Mouse (Mus musculus) kidney, postnatal 4 days (tissue): ENCODE results near the gene Extl1.
A peak's percentile ranks its signal among the peaks of the same experiment; 100 is the strongest.
"Not testable (repeated sequence)": the region's sequence is repeated elsewhere in the genome, so short reads cannot be mapped to it uniquely, and the experiment has no call there.

ENCODE experiments used
- DNase-seq, 2 experiments: peaks; one replicate each; pipeline ENCODE4 v3.0.0; 2021; ENCODE audit warnings: mixed read lengths in 2 of 2

Extl1 gene

DNA sequence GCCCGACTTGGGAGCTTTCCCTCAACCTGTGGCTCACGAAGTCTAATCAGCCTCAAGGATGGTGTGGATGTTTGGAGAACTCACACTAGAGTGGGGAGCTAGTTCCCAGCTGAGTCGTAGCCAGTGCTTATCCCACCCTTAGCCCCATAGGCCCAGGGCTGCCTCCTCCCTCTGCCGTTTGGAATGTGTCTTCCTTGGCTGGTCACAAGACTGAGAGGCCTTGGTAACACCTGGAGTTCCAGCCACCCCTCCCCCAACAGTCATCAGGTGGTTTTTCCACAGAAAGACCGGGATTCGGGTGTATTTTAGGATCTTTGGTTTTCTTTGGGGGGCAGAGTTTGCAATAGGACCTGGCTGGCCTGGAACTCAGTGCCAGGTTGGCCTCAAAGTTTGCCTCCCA, 33.0 kb downstream of the Extl1 start:
- peak in 1 of 2 experiments; percentile 38 for DNase-seq

GRCm38 (mm10) chr4:134349829-134350228, 33.8 kb downstream of the Extl1 start:
- DNase-seq, result no peak

DNA sequence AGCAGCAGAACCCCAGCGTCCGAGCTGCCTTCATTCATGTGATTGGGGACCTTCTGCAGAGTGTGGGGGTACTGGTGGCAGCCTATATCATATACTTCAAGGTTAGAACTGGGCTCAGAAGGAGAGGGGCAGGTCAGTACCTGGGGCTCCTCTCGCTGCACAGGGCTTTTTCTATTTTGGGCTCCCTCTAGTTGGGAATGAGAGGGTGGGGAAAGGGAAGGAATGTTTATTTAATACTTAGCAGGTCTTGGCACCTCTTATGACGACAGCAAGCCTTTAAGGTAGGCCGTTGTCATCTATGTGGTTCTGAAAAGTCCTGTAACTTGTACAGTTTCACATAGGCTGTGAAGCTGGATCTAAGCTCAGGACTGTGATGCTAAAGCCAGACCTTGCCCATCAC, 35.1 kb downstream of the Extl1 start:
- DNase-seq, result no peak

- peak in 1 of 2 experiments; percentile 45 for DNase-seq
These were observed 35.6 kb downstream of the Extl1 start for GRCm38 (mm10) chr4:134348078-134348477.

- DNase-seq, result no peak
These were observed 37.8 kb downstream of the Extl1 start for GRCm38 (mm10) chr4:134345802-134346201.

DNA sequence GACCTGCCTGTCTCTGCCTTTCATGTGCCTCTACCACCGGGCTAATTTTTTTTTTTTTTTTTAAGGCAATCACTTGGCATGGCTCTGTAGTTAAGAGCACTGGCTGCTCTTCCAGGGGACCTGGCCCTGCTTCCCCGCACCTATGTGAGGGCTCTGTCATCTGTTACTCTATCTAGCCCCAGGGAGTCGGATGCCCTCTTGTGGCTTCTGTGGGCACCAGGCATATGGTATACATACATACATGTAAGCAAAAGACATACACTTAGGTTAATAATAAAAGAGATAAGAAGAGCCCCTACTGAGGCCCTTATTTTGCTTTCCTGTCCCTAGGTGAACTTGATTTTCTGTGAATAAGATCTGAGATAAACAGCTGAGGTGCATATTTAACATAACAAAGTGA, 39.0 kb downstream of the Extl1 start:
- no peak for DNase-seq

DNA sequence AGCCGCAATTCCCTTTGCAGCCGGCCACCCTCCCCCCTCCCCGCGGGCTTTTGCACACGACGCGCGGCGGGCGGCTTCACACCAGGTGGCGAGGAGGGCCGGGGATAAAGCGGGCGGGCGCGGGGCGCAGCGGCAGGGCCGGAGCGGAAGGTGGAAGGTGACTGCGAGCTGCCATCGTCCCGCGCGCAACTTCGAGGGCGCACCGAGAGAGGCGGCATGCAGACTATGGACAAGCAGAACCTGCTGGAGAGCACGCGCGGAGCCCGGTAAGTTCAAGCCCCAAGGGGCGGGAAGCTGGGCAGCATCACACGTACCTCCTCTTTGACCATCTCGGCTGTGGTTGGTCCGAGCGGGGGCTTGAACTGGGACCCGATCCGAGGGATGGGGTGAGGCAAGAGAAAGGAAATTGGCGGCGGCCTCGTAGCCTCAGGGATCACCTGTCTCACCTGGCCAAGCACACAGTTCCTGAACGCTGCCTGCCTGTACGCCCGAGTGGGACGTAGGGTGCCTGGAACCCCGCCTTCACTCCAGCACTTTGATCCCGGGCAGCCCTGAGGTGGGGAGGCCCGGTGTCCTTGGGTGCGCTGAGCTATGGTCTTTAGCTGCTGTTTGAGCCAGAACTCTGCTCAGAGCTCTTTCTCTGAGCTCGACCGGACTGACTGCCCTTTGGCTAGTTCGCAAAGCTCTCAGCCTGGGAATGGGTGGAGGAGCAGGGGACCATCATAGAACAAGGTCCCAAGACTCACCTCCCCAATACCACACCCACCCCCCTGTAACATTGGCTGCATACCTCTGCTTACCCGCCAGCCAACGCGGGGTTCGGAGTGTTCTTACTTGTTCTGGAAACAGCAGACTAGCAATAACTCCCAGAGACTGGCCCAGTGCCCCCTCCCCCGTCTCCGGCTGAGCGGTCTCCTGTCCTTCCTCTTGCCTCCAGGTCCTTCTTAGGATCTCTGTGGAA, 40.3 kb downstream of the Extl1 start, which contains the start of gene Slc30a2:
Gene Slc30a2 (plus strand): TSS at position 111 of the 961 bp plus-strand sequence.
- peak; percentile 50 to 66 for DNase-seq

- no peak for DNase-seq
These were observed 41.4 kb downstream of the Extl1 start for GRCm38 (mm10) chr4:134342213-134342779.

DNA sequence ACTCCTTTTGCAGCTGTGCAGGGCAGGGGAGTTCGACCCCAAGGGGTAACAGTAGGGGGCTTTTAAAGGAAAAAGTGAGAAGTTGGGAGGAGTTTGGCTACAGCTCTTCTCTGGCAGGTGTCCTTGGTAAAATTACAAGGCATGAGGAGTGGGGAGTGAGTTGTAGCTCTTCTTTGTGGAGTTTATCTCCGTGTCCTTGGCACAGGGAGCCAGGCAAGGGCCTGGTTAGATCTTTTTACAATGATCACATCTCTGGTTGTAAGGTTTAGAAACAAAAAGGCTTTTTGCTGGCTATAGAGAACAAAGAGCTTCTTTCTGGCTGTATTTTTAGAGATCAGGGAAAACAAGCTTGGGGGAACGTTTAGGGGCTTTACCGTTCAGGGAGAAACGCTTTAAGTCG, 42.4 kb downstream of the Extl1 start:
- not testable (repeated sequence) for DNase-seq

- DNase-seq, result peak in 1 of 2 experiments; percentile 51
These were observed 53.4 kb downstream of the Extl1 start for GRCm38 (mm10) chr4:134330281-134330680.

DNA sequence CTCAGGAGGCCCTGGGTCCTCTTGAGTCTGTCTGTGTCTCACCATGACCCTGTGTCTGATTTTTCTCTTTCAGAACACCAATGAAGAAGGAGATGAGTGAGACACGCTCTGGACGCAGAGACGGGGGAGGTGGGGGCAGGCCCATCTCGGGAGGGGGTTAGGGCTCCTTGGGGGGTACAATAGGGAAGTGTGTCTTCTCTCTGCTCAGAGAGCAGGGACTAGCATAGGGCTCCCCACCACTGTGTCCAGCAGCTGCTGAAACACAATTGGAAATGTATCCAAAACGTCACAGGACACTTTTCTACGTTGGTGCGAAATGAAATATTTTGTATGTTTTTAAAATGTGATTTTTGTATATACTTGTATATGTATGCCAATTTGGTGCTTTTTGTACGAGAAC, 54.8 kb downstream of the Extl1 start:
- DNase-seq, result no peak

GRCm38 (mm10) chr4:134328151-134328550, 55.5 kb downstream of the Extl1 start:
- no peak for DNase-seq

DNA sequence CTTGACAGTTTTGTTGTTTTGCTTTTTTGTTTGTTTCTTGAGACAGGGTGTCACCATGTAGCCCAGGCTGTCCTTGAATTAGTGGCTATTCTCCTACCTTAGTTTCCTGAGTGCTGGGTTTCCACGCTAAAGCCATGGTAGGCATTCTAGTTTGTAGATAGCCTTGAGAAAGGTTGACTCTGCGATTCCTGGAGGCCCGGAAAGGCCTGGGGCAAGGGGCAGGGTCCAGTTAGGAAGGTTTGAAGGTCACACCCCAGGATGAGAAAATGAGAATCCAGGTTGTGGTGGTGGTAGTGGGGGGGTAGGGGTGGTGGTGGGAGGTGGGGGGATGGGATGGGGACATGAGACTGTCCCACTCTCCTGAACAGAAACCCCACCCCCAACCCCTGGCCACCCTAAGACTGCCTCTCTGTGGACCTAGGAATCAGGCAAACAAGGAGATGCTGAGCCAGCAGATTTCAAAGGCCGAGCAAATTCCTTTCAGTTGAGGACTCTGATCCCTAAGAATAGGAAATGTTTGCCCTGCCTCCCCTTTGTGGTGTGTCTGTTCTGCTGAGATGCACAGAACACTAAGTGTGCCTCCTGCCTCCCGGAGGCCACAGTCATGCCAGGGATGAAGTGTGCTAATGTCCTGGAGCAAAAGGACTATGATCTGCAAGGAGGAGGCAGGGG, 56.7 kb downstream of the Extl1 start:
- peak; percentile 36 to 67 for DNase-seq

DNA sequence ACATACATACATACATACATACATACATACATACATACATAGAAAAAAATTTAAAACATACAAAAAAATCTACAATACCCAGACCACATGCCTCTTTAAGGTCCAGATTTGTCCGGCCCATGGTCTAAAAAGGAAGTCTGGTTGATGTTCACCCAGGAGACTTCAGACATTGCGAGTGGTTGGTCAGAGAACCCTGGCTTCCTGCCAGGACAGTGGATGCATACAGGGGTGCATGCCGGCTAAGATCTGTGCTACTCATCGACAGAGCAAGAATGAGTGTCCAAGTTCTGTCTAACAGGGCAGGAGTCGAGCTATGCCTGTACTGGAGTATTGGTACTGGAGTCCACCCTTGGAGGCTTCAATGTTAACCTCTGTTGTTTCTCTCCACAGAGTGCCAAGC, 59.0 kb downstream of the Extl1 start:
- peak; percentile 60 to 81 for DNase-seq

GRCm38 (mm10) chr4:134321524-134321923, 62.1 kb downstream of the Extl1 start:
- DNase-seq, result peak in 1 of 2 experiments; percentile 40

DNA sequence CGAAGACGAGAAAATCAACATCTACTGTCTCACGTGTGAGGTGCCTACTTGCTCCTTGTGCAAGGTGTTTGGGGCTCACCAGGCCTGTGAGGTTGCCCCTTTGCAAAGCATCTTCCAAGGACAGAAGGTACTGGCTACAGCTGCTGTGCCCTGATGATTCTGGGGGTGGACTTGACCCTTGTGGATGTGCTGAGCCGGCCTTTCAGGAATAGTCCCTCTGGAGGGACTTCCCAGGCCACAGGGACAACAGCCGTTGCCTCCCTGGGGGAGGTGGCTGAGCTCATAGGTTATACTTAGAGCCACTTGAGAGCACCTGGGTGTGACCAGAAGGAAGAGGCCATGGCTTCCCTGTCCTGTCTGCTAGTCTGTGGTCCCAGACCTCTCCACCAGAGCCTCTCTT, 64.0 kb downstream of the Extl1 start:
- no peak for DNase-seq

DNA sequence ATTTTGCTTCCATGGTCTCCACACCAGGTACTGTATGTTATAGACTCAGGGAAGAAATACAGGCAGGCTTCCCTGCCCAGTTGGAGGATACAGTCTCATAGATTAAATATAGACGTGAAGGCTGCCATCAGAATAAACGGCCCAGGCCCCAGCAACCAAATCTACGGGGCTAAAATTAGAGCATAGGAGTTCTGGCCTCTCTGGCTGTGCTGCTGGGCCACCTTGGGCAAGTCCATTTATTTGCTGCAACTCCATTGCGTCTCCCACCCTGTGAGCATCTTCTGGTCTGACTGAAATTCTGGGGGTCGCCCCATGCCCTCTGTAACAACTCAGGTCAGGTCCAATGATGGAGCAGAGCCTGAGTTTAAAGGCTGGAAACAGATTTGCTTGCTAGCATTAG, 64.6 kb downstream of the Extl1 start:
- DNase-seq, result no peak

- peak; percentile 41 to 60 for DNase-seq
These were observed 67.3 kb downstream of the Extl1 start for GRCm38 (mm10) chr4:134316390-134316789.

DNA sequence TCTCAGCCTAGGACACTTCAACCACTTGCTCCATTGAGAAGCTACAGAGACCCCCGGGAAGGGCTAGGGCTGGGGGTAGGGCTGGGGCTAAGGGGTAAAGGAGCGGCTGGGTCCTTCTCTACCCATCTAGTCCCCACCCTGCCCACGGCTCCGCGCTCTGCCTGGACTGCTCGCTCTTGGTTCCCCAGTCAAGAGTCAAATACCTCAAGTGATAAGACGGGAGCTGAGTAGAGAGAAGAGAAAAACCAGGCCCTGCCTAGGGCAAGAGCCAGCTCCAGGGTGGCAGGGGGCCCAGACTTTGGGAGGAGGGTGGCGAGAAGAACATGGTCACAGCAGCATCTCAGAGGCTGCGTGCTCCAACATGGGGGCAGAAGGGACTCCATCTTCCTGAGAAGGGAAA, 68.2 kb downstream of the Extl1 start:
- no peak for DNase-seq

DNA sequence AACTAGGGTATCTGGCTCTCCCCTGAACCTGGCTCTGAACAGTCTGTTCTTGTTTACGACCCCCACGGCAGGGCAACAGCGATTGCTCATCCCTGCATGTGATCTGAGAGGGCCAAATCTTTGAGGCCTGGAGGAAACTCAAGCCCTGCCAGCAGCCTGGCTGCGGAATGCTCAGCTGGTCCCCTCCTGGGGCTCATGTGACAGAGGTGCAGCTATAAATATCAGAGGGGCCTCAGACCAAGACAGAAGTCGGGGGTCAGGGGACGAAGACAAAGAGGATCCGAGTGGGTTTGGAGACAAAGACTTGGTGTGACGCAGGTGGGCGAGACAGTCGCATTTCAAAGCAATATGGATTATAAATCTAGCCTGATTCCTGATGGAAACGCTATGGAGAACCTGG, 68.8 kb downstream of the Extl1 start, which contains the start of gene Trim63:
Gene Trim63 (plus strand): TSS at position 245 of the 400 bp plus-strand sequence.
- no peak for DNase-seq

GRCm38 (mm10) chr4:134314081-134314655, 69.5 kb downstream of the Extl1 start:
- DNase-seq, result no peak

DNA sequence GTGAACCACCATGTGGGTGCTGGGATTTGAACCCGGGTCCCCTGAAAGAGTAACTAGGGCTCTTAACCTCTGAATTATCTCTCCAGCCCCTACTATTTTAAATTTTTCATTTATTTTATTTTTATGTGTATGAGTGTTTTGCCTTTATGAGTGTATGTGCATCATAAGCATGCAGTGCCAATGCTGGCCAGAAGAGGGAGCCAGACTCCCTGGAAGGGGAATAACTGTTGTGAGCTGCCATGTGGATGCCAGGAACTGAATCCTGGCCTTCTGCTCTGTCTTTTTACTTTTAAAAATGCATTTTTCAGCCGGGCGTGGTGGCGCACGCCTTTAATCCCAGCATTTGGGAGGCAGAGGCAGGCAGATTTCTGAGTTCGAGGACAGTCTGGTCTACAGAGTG, 70.7 kb downstream of the Extl1 start:
- DNase-seq, result peak; percentile 42 to 55

- DNase-seq, result no peak
These were observed 71.3 kb downstream of the Extl1 start for GRCm38 (mm10) chr4:134312341-134312740.
